Mouse (Mus musculus) bone marrow, adult 2 months (tissue): ENCODE measurements around the gene Smyd1.

Source experiments
- CTCF ChIP-seq: fragments of 200-500 bp; IDR thresholded peaks from 2 replicates; pipeline ENCODE4 v1.5.1; 2011; ENCODE audit warnings: low read length, control low read depth; ENCODE audit not compliant: control insufficient read depth, insufficient read depth
- POLR2A ChIP-seq: fragments of 200-500 bp; IDR thresholded peaks from 2 replicates; pipeline ENCODE4 v1.6.1; 2011; ENCODE audit warnings: low read depth, mild to moderate bottlenecking, control low read depth, low read length, borderline replicate concordance; ENCODE audit not compliant: control insufficient read depth

- TF ChIP-seq CTCF (no peak), POLR2A (no peak)
Measured at GRCm38 (mm10) chr6:71333578-71334273, 11.7 kb upstream of the Smyd1 start.
